Mouse (Mus musculus) MEL (cell line): ENCODE results near the gene Dock1. TPM values are rescaled to one million over a fixed set of nuclear protein-coding genes. Genes with fewer than 3 reads are reported as not detected.

Source experiments
- DNase-seq: peaks from one replicate; pipeline ENCODE4 v3.0.0; 2011; ENCODE audit warnings: low read depth, low spot score
- H3K27ac ChIP-seq: 2 replicates; pipeline ENCODE4 v1.5.1; 2012; ENCODE audit warnings: low read depth, mild to moderate bottlenecking, control low read depth, low read length, moderate library complexity; ENCODE audit not compliant: control insufficient read depth
- H3K27me3 ChIP-seq, 2 experiments: fragments of 150-350 bp in 1 of 2; sonication (generic) in 1 of 2; 2 replicates each; pipeline ENCODE4 v1.6.1; 2012; ENCODE audit warnings: low read length in 2 of 2, mild to moderate bottlenecking in 2 of 2, improper control_type of control experiment in 1 of 2, moderate library complexity in 1 of 2; ENCODE audit not compliant: insufficient read depth in 2 of 2, control insufficient read depth in 1 of 2
- H3K36me3 ChIP-seq, 2 experiments: 2 replicates each; pipeline ENCODE4 v1.6.1; 2012 to 2014; ENCODE audit warnings: low read length in 2 of 2, improper control_type of control experiment in 1 of 2, inconsistent platforms in 1 of 2, mild to moderate bottlenecking in 1 of 2; ENCODE audit not compliant: insufficient read depth in 2 of 2, control insufficient read depth in 1 of 2
- H3K4me1 ChIP-seq, 2 experiments: fragments of 150-350 bp in 1 of 2; sonication (generic) in 1 of 2; 2 replicates each; pipeline ENCODE4 v1.6.1; 2012; ENCODE audit warnings: low read length in 2 of 2, improper control_type of control experiment in 1 of 2, mild to moderate bottlenecking in 1 of 2; ENCODE audit not compliant: insufficient read depth in 2 of 2, control insufficient read depth in 1 of 2
- H3K4me3 ChIP-seq, 2 experiments: fragments of 150-350 bp in 1 of 2; sonication (generic) in 1 of 2; 2 replicates each; pipeline ENCODE4 v1.5.1; 2012; ENCODE audit warnings: low read depth in 2 of 2, low read length in 2 of 2, mild to moderate bottlenecking in 2 of 2, moderate library complexity in 2 of 2, control low read depth in 1 of 2, improper control_type of control experiment in 1 of 2; ENCODE audit not compliant: control insufficient read depth in 1 of 2, insufficient read depth in 1 of 2
- H3K79me2 ChIP-seq: 2 replicates; pipeline ENCODE4 v1.6.1; 2012; ENCODE audit warnings: mild to moderate bottlenecking, low read length, moderate library complexity; ENCODE audit not compliant: control insufficient read depth, poor library complexity, insufficient read depth
- H3K9ac ChIP-seq: 2 replicates; pipeline ENCODE4 v1.6.1; 2012; ENCODE audit warnings: low read depth, mild to moderate bottlenecking, control low read depth, low read length, moderate library complexity; ENCODE audit not compliant: control insufficient read depth, poor library complexity, severe bottlenecking
- H3K9me3 ChIP-seq: fragments of 150-350 bp; sonication (generic); replicated peaks from 2 replicates; pipeline ENCODE4 v1.6.1; 2012; ENCODE audit warnings: mild to moderate bottlenecking, low read length, improper control_type of control experiment, moderate library complexity; ENCODE audit not compliant: insufficient read depth
- BHLHE40 ChIP-seq: IDR thresholded peaks from 2 replicates; pipeline ENCODE4 v1.6.1; 2012; ENCODE audit warnings: low read depth, mild to moderate bottlenecking, inconsistent platforms, low read length, improper control_type of control experiment, borderline replicate concordance
- CHD1 ChIP-seq: IDR thresholded peaks from 2 replicates; pipeline ENCODE4 v1.6.1; 2012; ENCODE audit warnings: low read depth, mild to moderate bottlenecking, inconsistent platforms, low read length, improper control_type of control experiment
- CHD2 ChIP-seq: IDR thresholded peaks from 2 replicates; pipeline ENCODE4 v1.6.1; 2011; ENCODE audit warnings: low read length, improper control_type of control experiment
- E2F4 ChIP-seq: IDR thresholded peaks from 2 replicates; pipeline ENCODE4 v1.6.1; 2011; ENCODE audit warnings: low read depth, low read length, improper control_type of control experiment, borderline replicate concordance
- EP300 ChIP-seq, 2 experiments: IDR thresholded peaks; 2 replicates each; pipeline ENCODE4 v1.6.1; 2011; ENCODE audit warnings: improper control_type of control experiment in 2 of 2, low read length in 2 of 2, low read depth in 1 of 2, mild to moderate bottlenecking in 1 of 2
- ETS1 ChIP-seq: IDR thresholded peaks from 2 replicates; pipeline ENCODE4 v1.6.1; 2012; ENCODE audit warnings: low read depth, mild to moderate bottlenecking, inconsistent platforms, low read length, improper control_type of control experiment, moderate library complexity
- HCFC1 ChIP-seq: IDR thresholded peaks from 2 replicates; pipeline ENCODE4 v1.6.1; 2012; ENCODE audit warnings: low read depth, mild to moderate bottlenecking, inconsistent platforms, low read length, improper control_type of control experiment, moderate library complexity
- MAFK ChIP-seq: IDR thresholded peaks from 2 replicates; pipeline ENCODE4 v1.6.1; 2011; ENCODE audit warnings: low read depth, mild to moderate bottlenecking, low read length, improper control_type of control experiment, borderline replicate concordance
- MAZ ChIP-seq: IDR thresholded peaks from 2 replicates; pipeline ENCODE4 v1.6.1; 2012; ENCODE audit warnings: low read depth, mild to moderate bottlenecking, inconsistent platforms, low read length, improper control_type of control experiment
- MEF2A ChIP-seq: IDR thresholded peaks from 2 replicates; pipeline ENCODE4 v1.6.1; 2014; ENCODE audit warnings: low read depth, mild to moderate bottlenecking, inconsistent platforms, low read length, improper control_type of control experiment; ENCODE audit not compliant: poor library complexity, insufficient replicate concordance, severe bottlenecking; ENCODE audit errors: extremely low read depth
- MXI1 ChIP-seq: IDR thresholded peaks from 2 replicates; pipeline ENCODE4 v1.6.1; 2011; ENCODE audit warnings: mild to moderate bottlenecking, low read depth, low read length, improper control_type of control experiment
- MYC ChIP-seq: IDR thresholded peaks from 2 replicates; pipeline ENCODE4 v1.6.1; 2011; ENCODE audit warnings: low read depth, mild to moderate bottlenecking, low read length, improper control_type of control experiment, moderate library complexity
- POLR2AphosphoS5 ChIP-seq: IDR thresholded peaks from 2 replicates; pipeline ENCODE4 v1.6.1; 2012; ENCODE audit warnings: low read depth, borderline replicate concordance, mild to moderate bottlenecking, inconsistent platforms, low read length, moderate library complexity, mixed read lengths
- RCOR1 ChIP-seq: IDR thresholded peaks from 2 replicates; pipeline ENCODE4 v1.6.1; 2012; ENCODE audit warnings: low read depth, mild to moderate bottlenecking, inconsistent platforms, low read length, improper control_type of control experiment
- SMC3 ChIP-seq: IDR thresholded peaks from 2 replicates; pipeline ENCODE4 v1.6.1; 2011; ENCODE audit warnings: low read depth, low read length, improper control_type of control experiment
- TAL1 ChIP-seq: IDR thresholded peaks from 2 replicates; pipeline ENCODE4 v1.6.1; 2012; ENCODE audit warnings: mild to moderate bottlenecking, inconsistent platforms, low read length, moderate library complexity, mixed read lengths
- TBP ChIP-seq: IDR thresholded peaks from 2 replicates; pipeline ENCODE4 v1.8.0; 2011; ENCODE audit warnings: low read depth, low read length, improper control_type of control experiment
- TCF12 ChIP-seq: IDR thresholded peaks from 2 replicates; pipeline ENCODE4 v1.6.1; 2014; ENCODE audit warnings: low read depth, mild to moderate bottlenecking, inconsistent platforms, low read length, improper control_type of control experiment, moderate library complexity
- UBTF ChIP-seq: IDR thresholded peaks from 2 replicates; pipeline ENCODE4 v1.6.1; 2012; ENCODE audit warnings: low read depth, mild to moderate bottlenecking, inconsistent platforms, low read length, improper control_type of control experiment, moderate library complexity, borderline replicate concordance; ENCODE audit not compliant: insufficient read depth
- USF2 ChIP-seq, 2 experiments: IDR thresholded peaks; 2 replicates each; pipeline ENCODE4 v1.6.1; 2011 to 2012; ENCODE audit warnings: improper control_type of control experiment in 2 of 2, low read length in 2 of 2, borderline replicate concordance in 1 of 2, inconsistent platforms in 1 of 2, low read depth in 1 of 2, mild to moderate bottlenecking in 1 of 2; ENCODE audit not compliant: insufficient read depth in 1 of 2
- ZMIZ1 ChIP-seq: IDR thresholded peaks from 2 replicates; pipeline ENCODE4 v1.6.1; 2012; ENCODE audit warnings: low read depth, mild to moderate bottlenecking, inconsistent platforms, low read length, improper control_type of control experiment, moderate library complexity
- ZNF384 ChIP-seq: IDR thresholded peaks from 2 replicates; pipeline ENCODE4 v1.6.1; 2012; ENCODE audit warnings: low read depth, mild to moderate bottlenecking, inconsistent platforms, low read length, improper control_type of control experiment
- polyA plus RNA-seq, 2 experiments: library from polyadenylated mRNA; stranded (reverse) in 1 of 2; unstranded in 1 of 2; fragments of >175 nt in 1 of 2; fragments of >200 nt in 1 of 2; gene quantifications; 2 replicates each; pipeline versions ENCODE4 v1.2.1 to v1.2.4; 2012; ENCODE audit warnings: low replicate concordance in 2 of 2, low read depth in 1 of 2; ENCODE audit not compliant: insufficient read length in 2 of 2, insufficient read depth in 1 of 2, missing spikeins in 1 of 2
- total RNA-seq: library from RNA; depleted of rRNA; stranded (reverse); fragments of 300-350 nt; gene quantifications from 2 replicates; pipeline ENCODE4 v1.2.3, GENCODE M21; 2012

The Dock1 gene
- total and polyA plus RNA-seq, 3 experiments = not detected

DNA sequence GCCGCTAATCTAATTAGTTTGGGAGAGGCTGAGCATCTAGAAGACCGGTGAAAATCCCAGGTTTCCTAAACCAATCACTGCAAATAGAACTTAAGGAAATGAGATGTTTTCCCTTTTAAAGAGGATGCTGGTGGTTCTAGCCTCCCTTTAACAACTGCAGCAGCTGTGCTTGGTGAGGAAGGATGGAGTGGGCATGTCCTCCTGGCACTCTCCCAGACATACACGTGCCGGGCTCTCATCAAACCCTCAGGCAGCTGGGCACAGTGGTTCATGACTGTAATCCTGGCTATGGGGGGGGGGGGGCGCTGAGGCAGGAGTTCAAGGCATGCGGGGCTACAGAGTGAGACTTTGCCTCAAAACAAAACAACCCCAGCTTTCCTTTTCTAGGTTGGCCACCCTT lies 272.6 kb downstream of the Dock1 start:
- Histone ChIP-seq H3K36me3 (no peaks in the 10 kb centered on the region), H3K4me1 (no peaks in the 10 kb centered on the region), H3K9ac (no peak overlapping the region), H3K9me3 (no peaks in the 10 kb centered on the region), H3K79me2 (no peaks in the 10 kb centered on the region), H3K27ac (no peak overlapping the region), H3K27me3 (no peaks in the 10 kb centered on the region), H3K4me3 (no peak overlapping the region)
- no peak for TF ChIP-seq MAFK
- TF ChIP-seq ETS1 = no peak
- no peak for TF ChIP-seq CHD2
- no peak for TF ChIP-seq MEF2A
- no peak for TF ChIP-seq ZMIZ1
- TF ChIP-seq USF2 (IDR thresholded peaks at IDR 0.05; ENCODE audit: borderline replicate concordance in 1 of 2, insufficient read depth in 1 of 2, low read depth in 1 of 2, low read length in 2 of 2) = no peak
- no peak for TF ChIP-seq MYC
- no peak for TF ChIP-seq TAL1
- no peak for TF ChIP-seq POLR2AphosphoS5
- TF ChIP-seq MAZ = no peak
- no peak for DNase-seq

DNA sequence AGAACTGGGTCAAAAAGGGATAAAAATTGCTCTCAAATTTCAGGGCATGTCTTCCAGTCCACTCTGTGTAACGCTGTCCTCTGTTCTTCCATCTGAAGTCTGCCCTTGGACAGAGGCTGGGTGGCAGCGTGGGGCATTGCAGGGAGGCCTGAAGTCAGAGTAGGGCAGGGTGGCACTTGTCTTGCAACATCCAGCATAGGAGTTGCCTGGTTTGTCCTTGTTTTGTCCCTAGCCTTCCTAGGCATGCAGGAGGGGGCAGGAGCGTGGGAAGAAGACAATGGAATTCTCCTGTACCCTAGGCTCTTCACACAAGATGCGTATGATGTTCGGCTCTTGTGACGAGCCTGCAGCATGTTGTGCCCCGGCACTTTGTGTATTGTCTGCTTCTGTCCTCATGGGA lies 273.2 kb downstream of the Dock1 start:
- no peaks in the 10 kb centered on the region for H3K9me3 ChIP-seq
- TF ChIP-seq POLR2AphosphoS5 (no peak), HCFC1 (no peak), BHLHE40 (no peak), E2F4 (no peak), UBTF (no peak), RCOR1 (no peak), CHD2 (no peak), TBP (no peak), MAFK (no peak), TCF12 (no peak), CHD1 (no peak), SMC3 (no peak), MXI1 (no peak), ZNF384 (no peak), ETS1 (no peak), USF2 (IDR thresholded peaks at IDR 0.05; ENCODE audit: borderline replicate concordance in 1 of 2, insufficient read depth in 1 of 2, low read depth in 1 of 2, low read length in 2 of 2) (no peak), EP300 (IDR thresholded peaks at IDR 0.05; ENCODE audit: low read depth in 1 of 2, low read length in 2 of 2) (no peak)
- H3K27ac ChIP-seq = no peak overlapping the region

More for the DNA sequence above, 273.2 kb downstream of the Dock1 start:
- Histone ChIP-seq H3K4me1 (no peaks in the 10 kb centered on the region), H3K79me2 (no peaks in the 10 kb centered on the region), H3K4me3 (no peak overlapping the region), H3K9ac (no peak overlapping the region), H3K36me3 (no peaks in the 10 kb centered on the region), H3K27me3 (no peaks in the 10 kb centered on the region)
- DNase-seq = no peak
